Mouse (Mus musculus) kidney, adult 8-10 months (tissue): ENCODE measurements around the gene Xylt1.

Source experiments
- DNase-seq, 2 experiments: peaks; one replicate each; pipeline ENCODE4 v3.0.0; 2022

Xylt1 gene

GRCm38 (mm10) chr7:117622769-117623168, 242.0 kb downstream of the Xylt1 start:
- peak in 1 of 2 experiments; percentile 51 for DNase-seq

- peak; percentile 85 to 89 for DNase-seq
Measured at GRCm38 (mm10) chr7:117628791-117629190, 248.0 kb downstream of the Xylt1 start.

- peak; percentile 22 to 65 for DNase-seq
Measured at GRCm38 (mm10) chr7:117630657-117631056, 249.9 kb downstream of the Xylt1 start.

GRCm38 (mm10) chr7:117635584-117635983, 254.8 kb downstream of the Xylt1 start:
- no peak for DNase-seq

GRCm38 (mm10) chr7:117636713-117637112, 255.9 kb downstream of the Xylt1 start:
- no peak for DNase-seq

- no peak for DNase-seq
Measured at GRCm38 (mm10) chr7:117637997-117638396, 257.2 kb downstream of the Xylt1 start.

- DNase-seq: no peak
Measured at GRCm38 (mm10) chr7:117652637-117653036, 271.9 kb downstream of the Xylt1 start.

GRCm38 (mm10) chr7:117655732-117656131, 275.0 kb downstream of the Xylt1 start:
- DNase-seq: no peak

- DNase-seq: no peak
Measured at GRCm38 (mm10) chr7:117658180-117658579, 277.4 kb downstream of the Xylt1 start.

- no peak for DNase-seq
Measured at GRCm38 (mm10) chr7:117658739-117659138, 278.0 kb downstream of the Xylt1 start.

- no peak for DNase-seq
Measured at GRCm38 (mm10) chr7:117667286-117667685, 286.5 kb downstream of the Xylt1 start.

- DNase-seq: no peak
Measured at GRCm38 (mm10) chr7:117668226-117668625, 287.4 kb downstream of the Xylt1 start.

GRCm38 (mm10) chr7:117672121-117672591, 291.4 kb downstream of the Xylt1 start:
- DNase-seq: no peak

- DNase-seq: no peak
Measured at GRCm38 (mm10) chr7:117686120-117686996, 305.6 kb downstream of the Xylt1 start.

- no peak for DNase-seq
Measured at GRCm38 (mm10) chr7:117686997-117687302, 306.2 kb downstream of the Xylt1 start.

- DNase-seq: peak; percentile 2 to 17
Measured at GRCm38 (mm10) chr7:117695612-117696011, 314.8 kb downstream of the Xylt1 start.

GRCm38 (mm10) chr7:117697681-117698080, 316.9 kb downstream of the Xylt1 start:
- no peak for DNase-seq

- no peak for DNase-seq
Measured at GRCm38 (mm10) chr7:117698551-117699114, 317.9 kb downstream of the Xylt1 start.

GRCm38 (mm10) chr7:117699343-117699985, 318.7 kb downstream of the Xylt1 start:
- no peak for DNase-seq

- no peak for DNase-seq
Measured at GRCm38 (mm10) chr7:117700066-117700465, 319.3 kb downstream of the Xylt1 start.

- DNase-seq: no peak
Measured at GRCm38 (mm10) chr7:117709901-117710607, 329.3 kb downstream of the Xylt1 start.

GRCm38 (mm10) chr7:117716876-117717408, 336.2 kb downstream of the Xylt1 start:
- DNase-seq: no peak

GRCm38 (mm10) chr7:117720426-117720825, 339.6 kb downstream of the Xylt1 start:
- no peak for DNase-seq
